Mouse (Mus musculus): ENCODE measurements at regions not wholly inside any gene's neighbourhood (a gene's known extent, or its start where the extent isn't known, plus 50 kb on each side); places are given as distances from the start of the nearest gene placed in this dataset.
A peak's percentile ranks its signal among the peaks of the same experiment; 100 is the strongest.

DNA sequence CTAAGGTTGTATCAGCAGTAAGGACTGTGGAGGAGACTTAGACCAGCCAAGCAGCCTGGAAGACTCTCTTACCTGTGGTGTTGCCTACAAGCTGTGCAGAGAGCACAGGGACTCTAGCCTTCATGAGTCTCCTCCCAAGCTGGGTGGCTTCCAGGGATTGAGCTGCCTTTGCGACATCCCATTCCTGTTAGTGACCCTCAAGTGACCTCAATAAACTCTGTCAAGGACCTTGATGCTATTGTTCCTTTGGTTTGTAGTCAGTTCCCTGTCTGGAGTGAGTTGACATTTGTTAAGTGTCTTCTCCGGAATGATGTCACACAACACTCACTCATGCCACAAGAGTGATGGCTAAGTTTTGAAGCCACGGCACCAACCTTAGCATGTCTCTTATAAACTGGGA lies 211.0 kb downstream of the Cd83 start:
- ATAC-seq (replicated peaks in 1 of 2; ENCODE audit: insufficient read depth in 1 of 2, low FRiP score in 2 of 2, low TSS enrichment in 1 of 2, low read depth in 1 of 2, poor library complexity in 2 of 2, severe bottlenecking in 2 of 2): no peak

DNA sequence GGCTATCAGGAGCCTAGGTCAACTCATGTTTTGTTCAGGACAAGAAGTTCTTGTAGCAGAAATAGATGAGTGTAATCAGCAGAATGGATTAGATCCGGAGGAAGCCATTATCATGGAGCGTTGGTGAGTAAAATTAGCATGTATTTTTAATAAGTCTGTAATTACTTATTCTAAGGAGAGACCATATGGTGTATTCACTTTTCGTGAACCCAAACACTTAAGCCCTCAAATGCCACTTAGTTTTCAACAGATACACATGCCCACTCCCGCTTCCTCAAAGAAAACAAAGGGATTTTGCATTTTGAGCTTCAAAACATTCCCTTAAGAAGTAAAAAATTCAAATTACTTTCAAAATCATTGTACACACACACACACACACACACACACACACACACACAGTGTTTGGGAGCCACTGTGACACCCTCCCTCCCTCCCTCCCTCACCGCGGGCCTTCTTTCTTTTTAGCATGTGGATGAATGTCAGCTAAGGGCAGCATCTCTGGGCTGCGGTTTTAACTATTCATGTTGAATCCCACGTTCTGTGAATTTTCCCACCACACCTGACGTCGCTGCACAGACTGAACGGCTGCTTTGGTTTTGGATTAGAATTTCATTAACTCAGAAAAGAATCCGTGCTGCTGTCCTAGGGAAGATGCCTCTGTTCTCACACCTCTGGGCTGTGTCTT lies 217.4 kb downstream of the Cd83 start:
- ATAC-seq (replicated peaks in 1 of 2; ENCODE audit: insufficient read depth in 1 of 2, low FRiP score in 2 of 2, low TSS enrichment in 1 of 2, low read depth in 1 of 2, poor library complexity in 2 of 2, severe bottlenecking in 2 of 2): no peak

GRCm38 (mm10) chr13:44012868-44013267 lies 228.3 kb downstream of the Cd83 start:
- no peak for ATAC-seq (replicated peaks in 1 of 2; ENCODE audit: insufficient read depth in 1 of 2, low FRiP score in 2 of 2, low TSS enrichment in 1 of 2, low read depth in 1 of 2, poor library complexity in 2 of 2, severe bottlenecking in 2 of 2)

GRCm38 (mm10) chr13:44018489-44019303 lies 234.1 kb downstream of the Cd83 start:
- ATAC-seq (replicated peaks in 1 of 2; ENCODE audit: insufficient read depth in 1 of 2, low FRiP score in 2 of 2, low TSS enrichment in 1 of 2, low read depth in 1 of 2, poor library complexity in 2 of 2, severe bottlenecking in 2 of 2): no peak

DNA sequence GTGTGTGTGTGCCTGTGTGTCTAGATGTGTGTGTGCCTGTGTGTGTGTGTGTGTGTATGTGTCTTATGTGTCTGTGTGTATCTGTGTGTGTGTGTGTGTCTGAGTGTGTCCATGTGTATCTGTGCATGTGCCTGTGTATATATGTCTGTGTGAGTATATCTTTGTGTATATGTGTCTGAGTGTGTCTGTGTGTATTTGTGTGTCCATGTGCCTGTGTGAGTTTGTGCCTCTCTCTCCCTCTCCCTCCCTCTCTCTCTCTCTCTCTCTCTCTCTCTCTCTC lies 234.7 kb downstream of the Cd83 start:
- no peak for ATAC-seq (replicated peaks in 1 of 2; ENCODE audit: insufficient read depth in 1 of 2, low FRiP score in 2 of 2, low TSS enrichment in 1 of 2, low read depth in 1 of 2, poor library complexity in 2 of 2, severe bottlenecking in 2 of 2)

- no peak for ATAC-seq (replicated peaks in 1 of 2; ENCODE audit: insufficient read depth in 1 of 2, low FRiP score in 2 of 2, low TSS enrichment in 1 of 2, low read depth in 1 of 2, poor library complexity in 2 of 2, severe bottlenecking in 2 of 2)
These were observed 236.3 kb downstream of the Cd83 start for GRCm38 (mm10) chr13:44020851-44021250.

DNA sequence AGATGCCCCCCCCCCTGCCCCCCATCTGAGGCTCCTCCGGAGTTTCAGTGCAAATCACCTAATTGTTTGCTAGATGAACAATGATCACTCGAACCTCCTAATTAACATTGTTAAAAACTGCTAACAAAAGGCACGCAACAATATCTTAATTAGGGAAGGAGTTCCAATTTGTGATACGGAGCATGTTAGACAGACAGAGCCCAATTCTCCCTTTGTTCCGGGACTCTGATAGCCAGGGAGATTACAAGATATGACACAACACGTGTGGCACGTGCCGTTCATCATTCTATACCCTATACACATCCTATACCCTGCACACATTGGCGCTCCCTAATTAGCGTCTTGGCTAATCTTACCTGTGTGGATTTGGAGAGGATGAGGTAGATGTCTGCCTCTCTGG lies 237.5 kb downstream of the Cd83 start:
- ATAC-seq (replicated peaks in 1 of 2; ENCODE audit: insufficient read depth in 1 of 2, low FRiP score in 2 of 2, low TSS enrichment in 1 of 2, low read depth in 1 of 2, poor library complexity in 2 of 2, severe bottlenecking in 2 of 2): no peak

DNA sequence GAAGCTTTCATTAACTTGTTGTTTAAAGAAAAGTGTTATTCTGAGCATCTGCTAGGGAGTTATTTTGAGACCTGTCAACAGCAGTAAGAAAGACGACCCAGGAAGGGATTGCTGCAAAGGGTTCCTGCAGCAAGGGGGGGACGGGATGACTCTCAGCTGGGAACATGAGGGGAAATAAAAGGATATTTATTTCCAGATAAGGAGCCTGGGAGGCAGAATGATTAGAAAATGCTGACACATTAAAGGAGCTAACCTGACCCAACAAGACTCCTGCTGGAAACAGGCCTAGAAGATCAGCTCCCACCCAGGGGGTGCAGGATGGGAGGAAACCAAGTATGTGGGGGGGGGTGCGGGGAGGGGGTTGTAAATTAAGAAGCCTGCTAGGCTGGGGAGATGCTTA lies 240.0 kb downstream of the Cd83 start:
- no peak for ATAC-seq (replicated peaks in 1 of 2; ENCODE audit: insufficient read depth in 1 of 2, low FRiP score in 2 of 2, low TSS enrichment in 1 of 2, low read depth in 1 of 2, poor library complexity in 2 of 2, severe bottlenecking in 2 of 2)

GRCm38 (mm10) chr13:44026321-44027255 lies 242.0 kb downstream of the Cd83 start:
- ATAC-seq (replicated peaks in 1 of 2; ENCODE audit: insufficient read depth in 1 of 2, low FRiP score in 2 of 2, low TSS enrichment in 1 of 2, low read depth in 1 of 2, poor library complexity in 2 of 2, severe bottlenecking in 2 of 2): peak in 1 of 2 experiments; percentile 13; a peak in 1 of 4 replicates

DNA sequence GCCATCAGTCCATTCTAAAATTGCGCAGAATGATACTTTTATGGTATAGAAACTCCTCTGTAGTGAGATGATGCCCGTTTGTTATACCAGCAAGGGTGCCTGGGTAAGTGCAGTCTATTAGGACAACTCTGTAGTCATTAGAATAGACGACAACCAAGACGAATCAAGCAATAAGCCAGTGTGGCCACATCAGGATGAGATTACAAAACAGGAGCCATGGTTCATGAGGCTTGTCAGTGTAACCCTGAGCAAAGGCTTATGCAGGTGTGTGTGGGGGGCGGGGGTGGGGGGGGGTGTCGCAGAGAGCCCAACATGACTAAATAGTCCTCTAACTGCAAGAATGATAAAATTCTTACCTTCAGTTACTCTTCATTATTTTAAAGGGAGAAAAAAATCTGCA lies 243.5 kb downstream of the Cd83 start:
- no peak for ATAC-seq (replicated peaks in 1 of 2; ENCODE audit: insufficient read depth in 1 of 2, low FRiP score in 2 of 2, low TSS enrichment in 1 of 2, low read depth in 1 of 2, poor library complexity in 2 of 2, severe bottlenecking in 2 of 2)

DNA sequence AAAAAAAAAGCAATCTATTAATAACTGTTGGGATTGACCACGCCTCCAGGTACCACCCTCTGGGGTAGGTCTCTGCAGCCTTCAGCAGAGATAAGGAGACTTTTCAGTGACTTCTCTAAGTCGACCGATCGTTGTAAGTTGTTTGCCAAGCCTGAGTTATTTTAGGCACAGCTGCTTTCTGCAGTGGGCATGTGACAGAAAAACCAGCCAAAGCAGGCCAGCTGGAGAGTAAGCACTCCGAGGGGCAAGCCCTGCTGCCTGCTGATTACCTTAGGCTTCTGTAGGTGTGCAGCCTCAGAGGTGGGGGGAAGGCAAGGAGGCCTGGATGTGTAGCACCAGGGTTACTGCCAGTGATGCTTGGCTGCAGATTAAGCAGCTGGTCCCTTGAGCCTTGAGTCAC lies 246.0 kb downstream of the Cd83 start:
- ATAC-seq (replicated peaks in 1 of 2; ENCODE audit: insufficient read depth in 1 of 2, low FRiP score in 2 of 2, low TSS enrichment in 1 of 2, low read depth in 1 of 2, poor library complexity in 2 of 2, severe bottlenecking in 2 of 2): no peak

GRCm38 (mm10) chr13:44037774-44038294 lies 253.3 kb downstream of the Cd83 start:
- ATAC-seq (replicated peaks in 1 of 2; ENCODE audit: insufficient read depth in 1 of 2, low FRiP score in 2 of 2, low TSS enrichment in 1 of 2, low read depth in 1 of 2, poor library complexity in 2 of 2, severe bottlenecking in 2 of 2): no peak

DNA sequence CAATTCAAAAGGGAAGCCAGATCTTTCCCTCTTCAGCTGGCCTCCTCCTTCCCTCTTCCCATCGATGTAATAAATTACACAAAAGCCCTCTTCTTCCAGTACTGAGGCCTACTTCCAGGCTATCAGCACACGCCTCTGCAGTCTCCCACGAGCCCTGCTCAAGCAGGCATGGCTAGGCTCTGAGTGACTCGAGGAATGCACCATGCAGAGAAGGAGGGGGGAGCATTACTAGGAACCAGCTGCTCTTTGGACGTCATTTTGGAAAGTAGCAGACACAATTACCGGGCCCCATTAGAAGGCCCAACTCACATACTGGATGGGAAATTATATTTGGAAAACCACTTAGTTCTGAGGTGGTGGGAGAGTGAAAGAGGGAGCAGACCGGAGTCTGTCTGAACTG lies 253.7 kb downstream of the Cd83 start:
- ATAC-seq (replicated peaks in 1 of 2; ENCODE audit: insufficient read depth in 1 of 2, low FRiP score in 2 of 2, low TSS enrichment in 1 of 2, low read depth in 1 of 2, poor library complexity in 2 of 2, severe bottlenecking in 2 of 2): no peak

- ATAC-seq (replicated peaks in 1 of 2; ENCODE audit: insufficient read depth in 1 of 2, low FRiP score in 2 of 2, low TSS enrichment in 1 of 2, low read depth in 1 of 2, poor library complexity in 2 of 2, severe bottlenecking in 2 of 2): no peak
These were observed 256.1 kb downstream of the Cd83 start for GRCm38 (mm10) chr13:44040640-44041039.

DNA sequence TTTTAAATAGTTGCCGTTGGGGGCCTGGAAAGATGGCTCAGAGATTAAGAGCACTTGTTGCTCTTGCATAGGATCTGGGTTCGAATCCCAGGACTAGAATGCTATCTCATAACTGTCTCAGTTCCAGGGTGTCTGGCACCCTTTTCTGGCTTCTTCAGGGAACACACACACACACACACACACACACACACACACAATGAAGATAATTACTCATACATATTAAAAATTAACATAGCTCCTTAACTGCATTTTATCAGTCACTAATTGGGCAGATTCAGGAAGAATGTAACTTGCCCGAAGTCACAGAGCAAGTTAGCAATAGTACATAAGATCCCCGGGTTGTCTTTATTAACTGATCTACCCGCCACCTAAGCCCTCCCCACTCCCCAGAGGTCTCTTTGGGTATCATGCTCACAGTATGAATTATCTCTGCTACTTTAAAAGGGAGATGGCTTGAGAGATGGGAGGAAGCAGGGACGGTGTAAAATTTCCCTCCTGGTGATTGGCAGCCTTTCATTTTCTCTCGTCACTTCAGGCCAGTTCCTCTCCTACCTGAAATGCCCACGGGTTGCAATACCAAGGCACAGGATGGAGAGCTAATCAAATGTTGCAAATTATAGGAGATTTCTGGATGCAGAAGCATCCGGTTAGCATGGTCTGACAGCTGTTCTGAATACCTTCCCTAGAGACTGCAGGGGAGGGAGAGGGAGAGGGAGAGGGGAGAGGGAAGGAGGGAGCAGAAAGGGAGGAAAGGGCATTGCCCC lies 258.3 kb downstream of the Cd83 start:
- ATAC-seq (replicated peaks in 1 of 2; ENCODE audit: insufficient read depth in 1 of 2, low FRiP score in 2 of 2, low TSS enrichment in 1 of 2, low read depth in 1 of 2, poor library complexity in 2 of 2, severe bottlenecking in 2 of 2): no peak

DNA sequence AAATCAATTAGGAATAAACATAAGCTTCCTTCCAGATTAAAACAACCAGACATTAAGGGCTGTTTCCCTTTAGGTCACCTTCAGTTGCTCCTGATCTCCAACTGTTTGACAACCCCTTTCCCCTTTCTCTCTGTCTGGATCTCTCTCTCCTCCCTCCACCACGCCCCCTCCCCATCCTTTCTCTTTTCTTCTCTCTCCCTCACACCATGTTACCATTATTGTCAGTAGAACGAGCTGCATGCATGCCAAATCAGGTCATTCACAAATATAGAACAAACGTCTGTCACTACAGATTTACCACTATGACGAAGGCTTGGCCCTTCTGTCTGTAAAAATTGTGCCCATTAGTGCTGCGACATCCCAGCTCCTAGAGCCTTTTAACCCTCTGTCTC lies 258.9 kb downstream of the Cd83 start:
- ATAC-seq (replicated peaks in 1 of 2; ENCODE audit: insufficient read depth in 1 of 2, low FRiP score in 2 of 2, low TSS enrichment in 1 of 2, low read depth in 1 of 2, poor library complexity in 2 of 2, severe bottlenecking in 2 of 2): no peak

- no peak for ATAC-seq (replicated peaks in 1 of 2; ENCODE audit: insufficient read depth in 1 of 2, low FRiP score in 2 of 2, low TSS enrichment in 1 of 2, low read depth in 1 of 2, poor library complexity in 2 of 2, severe bottlenecking in 2 of 2)
These were observed 260.1 kb downstream of the Cd83 start for GRCm38 (mm10) chr13:44044546-44045216.

Measured in hematopoietic stem cell, adult 5-6 weeks (primary cell).